Mouse (Mus musculus) lung, postnatal 0 days (tissue): ENCODE measurements around the gene Adamts4. TPM values are rescaled to one million over a fixed set of nuclear protein-coding genes. Genes with fewer than 3 reads are reported as not detected.

Experiments used
- ATAC-seq: fragments of 200-750 bp; cut with Nextera tagmentation; 2 replicates; pipeline ENCODE4 v1.8.0; 2017; ENCODE audit warnings: moderate library complexity
- DNase-seq: peaks from one replicate; pipeline ENCODE4 v3.0.0-alpha.2; 2016; ENCODE audit warnings: low spot score
- H3K27ac ChIP-seq: fragments of 300-500 bp; sonication (generic); 2 replicates; pipeline ENCODE4 v1.5.1; 2014; ENCODE audit warnings: antibody characterized with exemption, mild to moderate bottlenecking, low read length, mixed read lengths
- H3K27me3 ChIP-seq: fragments of 300-500 bp; sonication (generic); replicated peaks from 2 replicates; pipeline ENCODE4 v1.6.1; 2014; ENCODE audit warnings: low read length, mixed read lengths; ENCODE audit not compliant: insufficient read depth
- H3K36me3 ChIP-seq: fragments of 300-500 bp; sonication (generic); 2 replicates; pipeline ENCODE4 v1.6.1; 2014; ENCODE audit warnings: low read length, mixed read lengths; ENCODE audit not compliant: insufficient read depth
- H3K4me1 ChIP-seq: fragments of 300-500 bp; sonication (generic); 2 replicates; pipeline ENCODE4 v1.6.1; 2014; ENCODE audit warnings: antibody characterized with exemption, low read depth, low read length, mixed read lengths; ENCODE audit not compliant: insufficient read depth
- H3K4me2 ChIP-seq: fragments of 300-500 bp; sonication (generic); replicated peaks from 2 replicates; pipeline ENCODE4 v1.6.1; 2014; ENCODE audit warnings: low read depth, mild to moderate bottlenecking, low read length, moderate library complexity, mixed read lengths
- H3K4me3 ChIP-seq: fragments of 300-500 bp; sonication (generic); 2 replicates; pipeline ENCODE4 v1.5.1; 2014; ENCODE audit warnings: low read depth, low read length
- H3K9ac ChIP-seq: fragments of 300-500 bp; sonication (generic); replicated peaks from 2 replicates; pipeline ENCODE4 v1.6.1; 2014; ENCODE audit warnings: low read depth, mild to moderate bottlenecking
- H3K9me3 ChIP-seq: fragments of 300-500 bp; sonication (generic); 2 replicates; pipeline ENCODE4 v1.6.1; 2016; ENCODE audit warnings: low read length, mixed read lengths
- CTCF ChIP-seq: IDR thresholded peaks from 2 replicates; pipeline ENCODE4 v1.5.1; 2016; ENCODE audit warnings: antibody characterized with exemption, mild to moderate bottlenecking
- EP300 ChIP-seq: IDR thresholded peaks from 2 replicates; pipeline ENCODE4 v1.6.1; 2016; ENCODE audit warnings: antibody characterized with exemption, mild to moderate bottlenecking, control low read depth
- WGBS: fragments of 180-500 bp; shearing (Covaris S2); extraction: QIAGEN DNeasy Blood & Tissue Kit; methylation state at CpG from one replicate; pipeline ENCODE4 v1.1.7; 2014; 5-methylcytosine and 5-hydroxymethylcytosine counted together
- polyA plus RNA-seq: library from polyadenylated mRNA; unstranded; fragments of >200 nt; fragmentation: Nextera tagmentation; extraction: Ambion mirVana; gene quantifications from 2 replicates; pipeline ENCODE4 v1.2.1, GENCODE M21; 2015

Adamts4 gene
- polyA plus RNA-seq, 1 experiment from 2014 or later = 2.7 TPM

DNA sequence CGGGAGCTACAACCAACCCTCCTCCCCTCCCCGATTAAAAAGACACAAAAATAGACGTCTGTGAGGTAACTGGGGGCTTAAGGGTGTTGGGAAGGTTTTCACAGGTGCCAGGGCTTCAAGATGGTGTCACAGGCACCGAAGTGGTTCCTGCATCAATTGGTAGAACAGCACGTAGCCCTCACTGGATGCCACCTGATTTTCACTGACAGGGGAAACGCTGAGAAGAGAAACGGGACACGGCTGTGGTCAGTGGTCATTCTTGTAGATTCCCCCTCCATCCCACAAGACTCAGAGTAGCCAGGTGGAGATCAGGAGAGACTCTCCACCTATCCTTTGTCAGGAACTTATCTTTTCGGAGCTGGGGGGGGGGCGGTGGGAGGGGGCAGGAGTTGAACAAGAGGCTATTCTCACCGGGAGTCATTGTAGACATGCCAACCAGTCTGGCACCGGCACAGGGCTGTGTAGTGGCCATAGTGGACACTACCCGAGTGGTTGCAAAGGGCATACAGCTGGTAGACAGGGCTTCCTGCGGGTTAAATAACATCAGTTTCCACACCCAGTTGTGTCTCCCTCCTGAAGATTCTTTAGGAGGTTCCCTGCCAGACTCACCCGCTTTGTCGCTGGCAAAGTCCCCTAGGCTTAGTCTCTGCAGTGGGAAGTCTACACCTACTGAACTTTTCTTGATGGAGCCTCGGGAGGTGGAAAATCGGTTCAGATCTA lies 32.0 kb downstream of the Adamts4 start:
- no peaks in the 10 kb centered on the region for H3K27me3 ChIP-seq
- TF ChIP-seq CTCF = no peak
- TF ChIP-seq EP300 = no peak
- H3K36me3 ChIP-seq = peaks cover 11% of the 10 kb centered on the region; the same call in 1 of the 2 replicates
- no peak overlapping the region for H3K4me3 ChIP-seq
- DNase-seq (no peak), ATAC-seq (no peak)
- H3K9ac ChIP-seq = peak overlapping the region; percentile 57; the same call in 1 of the 2 replicates
- H3K9me3 ChIP-seq = no peaks in the 10 kb centered on the region
- H3K4me1 ChIP-seq = peaks cover 12% of the 10 kb centered on the region; the same call in 1 of the 2 replicates
- peak overlapping the region; percentile 74; the same call in 1 of the 2 replicates for H3K4me2 ChIP-seq
- 69% methylated on average over 18 of the region's 18 CpGs for WGBS
- H3K27ac ChIP-seq = peak overlapping the region; percentile 92; the same call in 1 of the 2 replicates

DNA sequence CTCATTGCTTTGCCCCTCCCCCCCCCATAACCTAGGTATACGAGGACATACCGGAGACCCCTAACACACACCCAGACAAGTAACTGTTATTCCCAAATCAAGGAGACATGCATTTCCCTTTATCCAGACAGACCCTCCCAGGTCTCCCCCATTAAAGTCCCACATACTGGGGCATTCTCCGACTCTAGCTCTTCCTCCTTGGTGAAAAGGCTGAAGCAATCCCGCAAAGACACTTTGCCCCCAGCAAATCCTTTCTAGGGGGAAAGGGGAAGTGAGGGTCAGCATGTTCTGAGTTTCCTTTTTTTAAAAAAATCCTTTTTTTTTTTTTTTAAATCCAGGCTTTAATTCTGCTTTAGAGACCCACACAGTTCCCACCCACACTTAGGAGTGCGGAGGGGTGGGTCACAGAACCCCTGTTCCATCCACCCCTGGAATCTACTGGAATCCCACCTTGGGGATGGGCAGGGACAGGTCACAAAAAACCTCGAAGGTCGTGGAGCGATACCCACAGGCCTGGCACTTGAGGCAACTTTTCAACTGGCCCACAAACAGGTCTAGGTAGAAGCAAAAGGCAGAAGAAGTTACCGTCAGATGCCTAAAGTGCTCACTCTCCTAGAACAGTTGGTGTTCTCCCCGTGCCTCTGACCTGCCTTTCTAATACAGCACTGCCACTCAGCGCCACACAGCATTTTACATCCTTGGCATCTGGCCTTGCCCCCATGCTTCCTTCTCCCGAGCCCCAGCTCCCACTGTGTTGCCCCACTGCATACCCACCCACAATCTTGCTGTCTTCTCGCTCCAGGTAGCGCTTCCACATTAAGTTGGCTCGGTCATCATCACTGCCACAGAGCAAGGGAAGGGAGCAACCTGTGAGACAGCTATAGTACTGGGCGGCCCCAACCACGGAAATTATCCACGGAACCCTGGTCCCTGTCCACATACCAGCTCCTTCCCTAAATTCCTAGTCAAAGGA lies 33.3 kb downstream of the Adamts4 start:
- H3K36me3 ChIP-seq = peaks cover 8% of the 10 kb centered on the region; the same call in 1 of the 2 replicates
- no peak overlapping the region for H3K9ac ChIP-seq
- peaks cover 12% of the 10 kb centered on the region; the same call in 1 of the 2 replicates for H3K4me1 ChIP-seq
- WGBS = 86% methylated on average over 18 of the region's 18 CpGs
- no peak overlapping the region for H3K4me2 ChIP-seq
- H3K9me3 ChIP-seq = no peaks in the 10 kb centered on the region
- H3K4me3 ChIP-seq = no peak overlapping the region
- H3K27ac ChIP-seq = no peak overlapping the region
- DNase-seq (no peak), ATAC-seq (no peak)
- H3K27me3 ChIP-seq = no peaks in the 10 kb centered on the region
- TF ChIP-seq CTCF (no peak), EP300 (no peak)

DNA sequence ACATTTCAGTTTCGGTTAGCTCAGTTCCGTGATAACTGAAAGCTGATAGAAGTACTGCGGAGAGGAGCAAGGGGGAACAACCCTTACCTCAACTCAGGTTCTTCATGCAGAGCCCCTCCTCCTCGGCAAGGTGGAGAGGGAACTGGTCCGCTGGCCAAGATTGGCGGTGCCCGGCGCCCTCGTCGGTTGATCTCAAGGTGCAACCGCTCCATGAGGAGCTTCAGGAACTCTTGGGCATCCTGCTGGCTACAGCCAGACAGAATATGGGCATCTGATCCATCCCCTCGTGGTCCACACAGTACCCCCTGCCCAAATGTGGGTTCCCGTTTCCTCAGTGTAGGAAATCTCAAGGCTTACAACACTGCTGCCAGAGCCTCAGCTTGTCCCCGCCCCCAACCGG lies 34.3 kb downstream of the Adamts4 start:
- no peak for TF ChIP-seq CTCF
- DNase-seq (no peak), ATAC-seq (no peak)
- 88% methylated on average over 15 of the region's 15 CpGs for WGBS
- Histone ChIP-seq H3K27ac (no peak overlapping the region), H3K36me3 (0 out of 2 replicates have a peak, but pooled peaks cover 7% of the 10 kb centered on the region), H3K4me3 (no peak overlapping the region), H3K4me1 (peaks cover 12% of the 10 kb centered on the region; the same call in 1 of the 2 replicates), H3K27me3 (no peaks in the 10 kb centered on the region), H3K4me2 (no peak overlapping the region), H3K9me3 (no peaks in the 10 kb centered on the region), H3K9ac (no peak overlapping the region)

DNA sequence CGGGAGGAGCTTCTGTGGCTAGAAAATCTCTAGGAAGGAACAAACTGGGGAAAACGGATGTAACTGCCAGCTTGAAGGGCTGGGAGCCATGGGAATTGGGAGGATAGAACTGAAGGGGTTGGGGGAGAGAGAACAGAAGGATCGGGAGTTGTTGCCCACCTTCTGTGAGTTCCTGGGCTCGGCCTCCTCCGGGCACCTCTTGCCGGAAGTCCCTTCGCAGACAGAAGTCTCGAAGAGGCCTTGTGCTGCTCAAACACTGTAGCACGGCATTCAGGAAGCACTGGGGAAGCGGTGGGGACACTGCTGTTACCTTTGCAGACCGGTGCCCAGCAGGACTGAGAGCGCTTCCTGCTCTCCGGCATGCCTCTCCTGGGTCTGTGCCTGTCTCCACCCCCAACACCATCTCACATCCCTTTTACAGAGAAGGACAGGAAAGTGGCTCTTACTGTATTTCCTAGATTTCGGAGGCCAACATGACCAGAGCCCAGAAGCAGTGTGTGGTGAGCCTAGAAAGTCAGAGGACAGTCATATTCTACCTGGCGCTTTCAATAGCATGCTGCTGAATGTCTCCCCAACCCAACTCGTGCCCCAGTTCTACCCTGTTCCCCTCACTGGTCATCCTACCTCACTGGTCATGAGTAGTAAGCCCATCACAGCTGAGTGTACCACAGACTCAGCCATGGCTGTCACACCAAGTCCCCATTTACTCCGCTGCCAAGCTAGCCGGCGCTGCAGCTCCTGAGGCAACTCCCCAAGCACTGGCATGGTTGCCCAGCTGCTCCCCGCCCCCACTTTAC lies 35.1 kb downstream of the Adamts4 start:
- H3K27me3 ChIP-seq = no peaks in the 10 kb centered on the region
- no peak overlapping the region for H3K4me2 ChIP-seq
- no peak overlapping the region for H3K4me3 ChIP-seq
- 74% methylated on average over 20 of the region's 20 CpGs for WGBS
- H3K9me3 ChIP-seq = no peaks in the 10 kb centered on the region
- 0 out of 2 replicates have a peak, but pooled peaks cover 7% of the 10 kb centered on the region for H3K36me3 ChIP-seq
- no peak overlapping the region for H3K9ac ChIP-seq
- no peak overlapping the region for H3K27ac ChIP-seq
- DNase-seq (no peak), ATAC-seq (no peak)
- H3K4me1 ChIP-seq = peaks cover 6% of the 10 kb centered on the region; the same call in 1 of the 2 replicates
- no peak for TF ChIP-seq EP300
- TF ChIP-seq CTCF = no peak

DNA sequence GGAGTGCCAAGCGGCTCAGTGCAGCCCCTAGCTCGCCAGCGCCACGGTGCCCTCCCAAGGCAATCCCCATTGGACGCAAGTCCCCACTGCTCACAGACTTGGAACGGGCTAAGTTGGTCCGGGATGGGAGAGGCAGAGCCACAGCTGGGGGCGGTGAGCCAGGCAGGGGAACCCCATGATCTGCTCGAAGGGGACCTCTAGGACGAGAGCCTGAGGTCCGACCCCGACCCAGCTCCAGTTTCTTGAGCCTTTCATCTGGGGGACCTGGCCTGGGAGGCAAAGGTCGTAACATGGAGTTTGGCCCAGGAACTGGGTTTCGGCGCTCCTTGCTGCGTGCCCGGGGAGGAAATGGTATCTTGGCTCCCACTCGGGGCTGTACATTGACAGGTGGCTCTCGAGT lies 36.3 kb downstream of the Adamts4 start:
- Histone ChIP-seq H3K4me1 (peaks cover 4% of the 10 kb centered on the region; the same call in 1 of the 2 replicates), H3K36me3 (0 out of 2 replicates have a peak, but pooled peaks cover 7% of the 10 kb centered on the region), H3K27me3 (no peaks in the 10 kb centered on the region), H3K4me3 (no peak overlapping the region), H3K4me2 (no peak overlapping the region), H3K27ac (no peak overlapping the region), H3K9ac (no peak overlapping the region), H3K9me3 (no peaks in the 10 kb centered on the region)
- ATAC-seq (no peak), DNase-seq (no peak)
- 88% methylated on average over 19 of the region's 19 CpGs for WGBS
- TF ChIP-seq EP300 = no peak
- TF ChIP-seq CTCF = no peak
